Mouse (Mus musculus): ENCODE measurements at regions not wholly inside any gene's neighbourhood (a gene's known extent, or its start where the extent isn't known, plus 50 kb on each side); places are given as distances from the start of the nearest gene placed in this dataset.
"Not testable (repeated sequence)": the region's sequence is repeated elsewhere in the genome, so short reads cannot be mapped to it uniquely, and the experiment has no call there.

DNA sequence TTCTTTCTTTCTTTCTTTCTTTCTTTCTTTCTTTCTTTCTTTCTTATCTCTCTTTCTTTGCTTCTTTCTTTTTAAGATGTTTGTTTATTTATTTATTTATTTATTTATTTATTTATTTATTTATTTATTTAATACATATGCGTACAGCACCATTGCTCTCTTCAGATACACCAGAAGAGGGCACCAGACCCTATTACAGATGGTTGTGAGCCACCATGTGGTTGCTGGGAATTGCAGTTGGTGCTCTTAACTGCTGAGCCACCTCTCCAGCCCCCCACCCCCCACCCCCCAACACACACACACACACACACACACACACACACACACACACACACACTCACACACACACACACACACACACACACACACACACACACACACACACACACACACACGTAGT, 76.4 kb upstream of the Klf13 start:
- TF ChIP-seq CTCF (IDR thresholded peaks at IDR 0.05; ENCODE audit: low read depth, low read length); POLR2A (IDR thresholded peaks at IDR 0.05; ENCODE audit: extremely low read depth, insufficient read depth, low read length): not testable (repeated sequence)

Data from liver, adult 2 months (tissue).